Mouse (Mus musculus) right cerebral cortex, postnatal 25 days (tissue): ENCODE measurements around the gene Flnb.
A peak's percentile ranks its signal among the peaks of the same experiment; 100 is the strongest.

Experiments
- DNase-seq: peaks from one replicate; pipeline ENCODE4 v3.0.0; 2022

Gene Flnb

GRCm38 (mm10) chr14:7817770-7818462 lies at the start of gene Flnb:
Gene Flnb (plus strand): TSS chr14:7817957.
- DNase-seq = peak; percentile 96

- DNase-seq = peak; percentile 46
Observed at GRCm38 (mm10) chr14:7773714-7774389, 43.9 kb upstream of the Flnb start.

GRCm38 (mm10) chr14:7786073-7786472 lies 31.7 kb upstream of the Flnb start:
- DNase-seq = no peak

- peak; percentile 16 for DNase-seq
Observed at GRCm38 (mm10) chr14:7789266-7790030, 28.3 kb upstream of the Flnb start.

- DNase-seq = no peak
Observed at GRCm38 (mm10) chr14:7791061-7791531, 26.7 kb upstream of the Flnb start.

- DNase-seq = peak; percentile 38
Observed at GRCm38 (mm10) chr14:7791532-7792159, 26.1 kb upstream of the Flnb start, which contains the start of gene Gm26661. Gene Gm26661 (plus strand): TSS chr14:7791587.

GRCm38 (mm10) chr14:7795961-7796360 lies 21.8 kb upstream of the Flnb start:
- no peak for DNase-seq

GRCm38 (mm10) chr14:7800611-7801010 lies 17.1 kb upstream of the Flnb start:
- DNase-seq = no peak

GRCm38 (mm10) chr14:7801831-7802230 lies 15.9 kb upstream of the Flnb start:
- peak; percentile 33 for DNase-seq

GRCm38 (mm10) chr14:7803874-7804557 lies 13.7 kb upstream of the Flnb start:
- no peak for DNase-seq

GRCm38 (mm10) chr14:7804558-7804905 lies 13.2 kb upstream of the Flnb start:
- no peak for DNase-seq

GRCm38 (mm10) chr14:7807711-7808110 lies 10.0 kb upstream of the Flnb start:
- DNase-seq = no peak

GRCm38 (mm10) chr14:7808501-7808981 lies 9.2 kb upstream of the Flnb start:
- DNase-seq = no peak

GRCm38 (mm10) chr14:7809043-7809955 lies 8.5 kb upstream of the Flnb start:
- no peak for DNase-seq

GRCm38 (mm10) chr14:7818463-7819121 lies 835 bp downstream of the Flnb start:
- DNase-seq = no peak

GRCm38 (mm10) chr14:7819446-7819845 lies 1.7 kb downstream of the Flnb start:
- no peak for DNase-seq

- no peak for DNase-seq
Observed at GRCm38 (mm10) chr14:7821341-7821740, 3.6 kb downstream of the Flnb start.

- DNase-seq = no peak
Observed at GRCm38 (mm10) chr14:7822693-7823092, 4.9 kb downstream of the Flnb start.

- no peak for DNase-seq
Observed at GRCm38 (mm10) chr14:7824651-7825268, 7.0 kb downstream of the Flnb start.
